Mouse (Mus musculus) stomach, embryonic 15.5 days (tissue): ENCODE measurements around the gene Sema6d. TPM values are rescaled to one million over a fixed set of nuclear protein-coding genes. Genes with fewer than 3 reads are reported as not detected.

Experiments used
- ATAC-seq: fragments of 200-750 bp; cut with Nextera tagmentation; 2 replicates; pipeline ENCODE4 v1.8.0; 2017; ENCODE audit warnings: low read depth, moderate number of reproducible peaks, moderate TSS enrichment; ENCODE audit not compliant: insufficient read depth, low FRiP score
- H3K27ac ChIP-seq: fragments of 300-500 bp; sonication (generic); 2 replicates; pipeline ENCODE4 v1.5.1; 2015; ENCODE audit warnings: mild to moderate bottlenecking, inconsistent platforms
- H3K27me3 ChIP-seq: fragments of 300-500 bp; sonication (generic); replicated peaks from 2 replicates; pipeline ENCODE4 v1.6.1; 2015; ENCODE audit warnings: inconsistent platforms
- H3K36me3 ChIP-seq: fragments of 300-500 bp; sonication (generic); 2 replicates; pipeline ENCODE4 v1.6.1; 2015; ENCODE audit warnings: inconsistent platforms
- H3K4me1 ChIP-seq: fragments of 300-500 bp; sonication (generic); 2 replicates; pipeline ENCODE4 v1.6.1; 2015; ENCODE audit warnings: inconsistent platforms
- H3K4me2 ChIP-seq: fragments of 300-500 bp; sonication (generic); 2 replicates; pipeline ENCODE4 v1.6.1; 2015; ENCODE audit warnings: mild to moderate bottlenecking, inconsistent platforms
- H3K4me3 ChIP-seq: fragments of 300-500 bp; sonication (generic); replicated peaks from 2 replicates; pipeline ENCODE4 v1.5.1; 2015; ENCODE audit warnings: inconsistent platforms
- H3K9ac ChIP-seq: fragments of 300-500 bp; sonication (generic); 2 replicates; pipeline ENCODE4 v1.6.1; 2015; ENCODE audit warnings: inconsistent platforms
- H3K9me3 ChIP-seq: fragments of 300-500 bp; sonication (generic); 2 replicates; pipeline ENCODE4 v1.6.1; 2016; ENCODE audit warnings: inconsistent platforms
- WGBS: fragments of 180-500 bp; shearing (Covaris S2); methylation state at CpG from one replicate; pipeline ENCODE4 v1.1.7; 2015; 5-methylcytosine and 5-hydroxymethylcytosine counted together
- polyA plus RNA-seq: library from polyadenylated mRNA; unstranded; fragments of >200 nt; fragmentation: Nextera tagmentation; extraction: Ambion mirVana; gene quantifications from 2 replicates; pipeline ENCODE4 v1.2.1, GENCODE M21; 2015

The Sema6d gene
- polyA plus RNA-seq, 1 experiment from 2014 or later, result 10.4 TPM

GRCm38 (mm10) chr2:124616746-124617145 lies 527.0 kb downstream of the Sema6d start:
- H3K27me3 ChIP-seq, result no peaks in the 10 kb centered on the region
- H3K36me3 ChIP-seq, result no peaks in the 10 kb centered on the region
- ATAC-seq, result no peak
- H3K4me1 ChIP-seq, result peaks cover 17% of the 10 kb centered on the region; the same call in 1 of the 2 replicates
- H3K27ac ChIP-seq, result no peak overlapping the region
- no peak overlapping the region for H3K4me3 ChIP-seq
- H3K9ac ChIP-seq, result no peak overlapping the region
- no peak overlapping the region for H3K4me2 ChIP-seq
- H3K9me3 ChIP-seq, result no peaks in the 10 kb centered on the region
- 59% methylated on average over 4 of the region's 4 CpGs for WGBS

- no peak overlapping the region for H3K27ac ChIP-seq
- H3K27me3 ChIP-seq, result no peaks in the 10 kb centered on the region
- H3K9ac ChIP-seq, result no peak overlapping the region
- H3K4me1 ChIP-seq, result peaks cover 14% of the 10 kb centered on the region; the same call in 1 of the 2 replicates
- H3K9me3 ChIP-seq, result no peaks in the 10 kb centered on the region
- H3K4me2 ChIP-seq, result no peak overlapping the region
- ATAC-seq, result no peak
- no peaks in the 10 kb centered on the region for H3K36me3 ChIP-seq
- no peak overlapping the region for H3K4me3 ChIP-seq
- 54% methylated on average over 9 of the region's 9 CpGs for WGBS
Observed at GRCm38 (mm10) chr2:124617440-124617839, 527.7 kb downstream of the Sema6d start.

GRCm38 (mm10) chr2:124618091-124618490 lies 528.3 kb downstream of the Sema6d start:
- Histone ChIP-seq H3K27ac (no peak overlapping the region), H3K36me3 (no peaks in the 10 kb centered on the region), H3K4me3 (no peak overlapping the region), H3K27me3 (no peaks in the 10 kb centered on the region), H3K9me3 (no peaks in the 10 kb centered on the region), H3K9ac (no peak overlapping the region), H3K4me2 (no peak overlapping the region), H3K4me1 (peaks cover 9% of the 10 kb centered on the region; the same call in 1 of the 2 replicates)
- WGBS, result 70% methylated on average over 5 of the region's 5 CpGs
- no peak for ATAC-seq

GRCm38 (mm10) chr2:124618526-124619219 lies 528.9 kb downstream of the Sema6d start:
- no peaks in the 10 kb centered on the region for H3K27me3 ChIP-seq
- H3K9ac ChIP-seq, result no peak overlapping the region
- no peak overlapping the region for H3K27ac ChIP-seq
- ATAC-seq, result no peak
- 66% methylated on average over 3 of the region's 3 CpGs for WGBS
- H3K4me3 ChIP-seq, result no peak overlapping the region
- peaks cover 9% of the 10 kb centered on the region; the same call in 1 of the 2 replicates for H3K4me1 ChIP-seq
- no peaks in the 10 kb centered on the region for H3K9me3 ChIP-seq
- H3K4me2 ChIP-seq, result no peak overlapping the region
- no peaks in the 10 kb centered on the region for H3K36me3 ChIP-seq

- H3K4me3 ChIP-seq, result no peak overlapping the region
- no peak overlapping the region for H3K4me2 ChIP-seq
- H3K4me1 ChIP-seq, result peaks cover 9% of the 10 kb centered on the region; the same call in 1 of the 2 replicates
- no peaks in the 10 kb centered on the region for H3K36me3 ChIP-seq
- no peaks in the 10 kb centered on the region for H3K9me3 ChIP-seq
- no peak overlapping the region for H3K27ac ChIP-seq
- no peak for ATAC-seq
- 67% methylated on average over 6 of the region's 6 CpGs for WGBS
- no peak overlapping the region for H3K9ac ChIP-seq
- H3K27me3 ChIP-seq, result no peaks in the 10 kb centered on the region
Observed at GRCm38 (mm10) chr2:124620470-124620869, 530.7 kb downstream of the Sema6d start.

- ATAC-seq, result no peak
- WGBS, result 77% methylated on average over 6 of the region's 6 CpGs
- Histone ChIP-seq H3K4me1 (peaks cover 8% of the 10 kb centered on the region; the same call in 1 of the 2 replicates), H3K27ac (no peak overlapping the region), H3K9me3 (no peaks in the 10 kb centered on the region), H3K4me2 (no peak overlapping the region), H3K36me3 (no peaks in the 10 kb centered on the region), H3K4me3 (no peak overlapping the region), H3K9ac (no peak overlapping the region), H3K27me3 (no peaks in the 10 kb centered on the region)
Observed at GRCm38 (mm10) chr2:124621972-124622621, 532.3 kb downstream of the Sema6d start.

- H3K27ac ChIP-seq, result no peak overlapping the region
- no peak overlapping the region for H3K4me3 ChIP-seq
- H3K4me2 ChIP-seq, result no peak overlapping the region
- no peaks in the 10 kb centered on the region for H3K9me3 ChIP-seq
- 84% methylated on average over 10 of the region's 10 CpGs for WGBS
- H3K27me3 ChIP-seq, result no peaks in the 10 kb centered on the region
- no peaks in the 10 kb centered on the region for H3K4me1 ChIP-seq
- H3K36me3 ChIP-seq, result no peaks in the 10 kb centered on the region
- ATAC-seq, result no peak
- no peak overlapping the region for H3K9ac ChIP-seq
Observed at GRCm38 (mm10) chr2:124624247-124624929, 534.6 kb downstream of the Sema6d start.

GRCm38 (mm10) chr2:124626425-124626824 lies 536.7 kb downstream of the Sema6d start:
- Histone ChIP-seq H3K27me3 (no peaks in the 10 kb centered on the region), H3K9me3 (no peaks in the 10 kb centered on the region), H3K27ac (no peak overlapping the region), H3K4me3 (no peak overlapping the region), H3K9ac (no peak overlapping the region), H3K36me3 (no peaks in the 10 kb centered on the region), H3K4me1 (no peaks in the 10 kb centered on the region), H3K4me2 (no peak overlapping the region)
- WGBS, result 76% methylated on average over 7 of the region's 7 CpGs
- no peak for ATAC-seq

- H3K9me3 ChIP-seq, result no peaks in the 10 kb centered on the region
- no peak overlapping the region for H3K4me3 ChIP-seq
- no peaks in the 10 kb centered on the region for H3K27me3 ChIP-seq
- WGBS, result 77% methylated on average over 5 of the region's 5 CpGs
- no peak overlapping the region for H3K4me2 ChIP-seq
- H3K9ac ChIP-seq, result no peak overlapping the region
- ATAC-seq, result no peak
- no peak overlapping the region for H3K27ac ChIP-seq
- H3K36me3 ChIP-seq, result no peaks in the 10 kb centered on the region
- H3K4me1 ChIP-seq, result no peaks in the 10 kb centered on the region
Observed at GRCm38 (mm10) chr2:124627664-124628063, 537.9 kb downstream of the Sema6d start.

- Histone ChIP-seq H3K27me3 (no peaks in the 10 kb centered on the region), H3K9me3 (no peaks in the 10 kb centered on the region), H3K36me3 (no peaks in the 10 kb centered on the region), H3K4me3 (no peak overlapping the region), H3K27ac (no peak overlapping the region), H3K4me1 (no peaks in the 10 kb centered on the region), H3K9ac (no peak overlapping the region), H3K4me2 (no peak overlapping the region)
- ATAC-seq, result no peak
- 84% methylated on average over 7 of the region's 7 CpGs for WGBS
Observed at GRCm38 (mm10) chr2:124628701-124629100, 538.9 kb downstream of the Sema6d start.

GRCm38 (mm10) chr2:124634400-124634998 lies 544.7 kb downstream of the Sema6d start:
- Histone ChIP-seq H3K36me3 (no peaks in the 10 kb centered on the region), H3K27me3 (no peaks in the 10 kb centered on the region), H3K9ac (no peak overlapping the region), H3K4me2 (no peak overlapping the region), H3K4me3 (no peak overlapping the region), H3K9me3 (no peaks in the 10 kb centered on the region), H3K4me1 (peaks cover 4% of the 10 kb centered on the region; the same call in 1 of the 2 replicates), H3K27ac (no peak overlapping the region)
- no peak for ATAC-seq
- 82% methylated on average over 7 of the region's 7 CpGs for WGBS
